Comparison of ENCODE assay signal across 8 mouse cellular contexts in genomic region chr9:86695199-86695817, GRCm38 (mm10). TPM values are rescaled to one million over a fixed set of nuclear protein-coding genes. Genes with fewer than 3 reads are reported as not detected.
DNase-seq lines count a peak whose midpoint lies in the region; ATAC-seq and TF ChIP-seq lines count a peak whose summit lies in the region.

No protein-coding gene starts in this region.

- DNase-seq in ES-CJ7 (ENCODE audit: low read depth, low spot score) (peak; percentile 13), adipocyte (ENCODE audit: low spot score) (peak; percentile 32)
- no peak for DNase-seq in kidney, postnatal 0 days (ENCODE audit: low spot score)
- DNase-seq in spleen, postnatal 14 days (ENCODE audit: low spot score in 2 of 2), result no peak

- H3K4me2 ChIP-seq in embryonic facial prominence, embryonic 13.5 days, result peak overlapping the region; percentile 83
- peak overlapping the region; percentile 72 for H3K4me2 ChIP-seq in heart, embryonic 14.5 days (ENCODE audit: low read length)
- H3K4me2 ChIP-seq in kidney, postnatal 0 days (ENCODE audit: low read length), result peak overlapping the region; percentile 85
- peak overlapping the region; percentile 91 for H3K4me2 ChIP-seq in lung, embryonic 15.5 days

- H3K9me3 ChIP-seq in embryonic facial prominence, embryonic 13.5 days, result no peaks in the 10 kb centered on the region
- H3K9me3 ChIP-seq in heart, embryonic 14.5 days (ENCODE audit: control insufficient read depth, low read length), result no peaks in the 10 kb centered on the region
- no peaks in the 10 kb centered on the region for H3K9me3 ChIP-seq in kidney, postnatal 0 days (replicated peaks; ENCODE audit: low read length)
- H3K9me3 ChIP-seq in lung, embryonic 15.5 days, result no peaks in the 10 kb centered on the region

- no peak for TF ChIP-seq CTCF in kidney, postnatal 0 days (IDR thresholded peaks at IDR 0.05; ENCODE audit: low read depth)
- no peak for TF ChIP-seq CTCF in olfactory bulb, adult 2 months (IDR thresholded peaks at IDR 0.05; ENCODE audit: insufficient read depth, low read depth, low read length)

- peaks cover 3% of the 10 kb centered on the region; the same call in 1 of the 2 replicates for H3K4me1 ChIP-seq in embryonic facial prominence, embryonic 13.5 days
- peaks cover 2 to 7% of the 10 kb centered on the region in 2 experiments; a peak in 3 of 4 replicates for H3K4me1 ChIP-seq in heart, embryonic 14.5 days (ENCODE audit: control insufficient read depth in 2 of 2, insufficient read depth in 2 of 2, low read length in 2 of 2)
- no peaks in the 10 kb centered on the region for H3K4me1 ChIP-seq in kidney, postnatal 0 days (replicated peaks; ENCODE audit: insufficient read depth, low read length)
- 0 out of 2 replicates have a peak, but pooled peaks cover under 1% of the 10 kb centered on the region for H3K4me1 ChIP-seq in lung, embryonic 15.5 days
- H3K4me1 ChIP-seq in olfactory bulb, adult 2 months (ENCODE audit: control insufficient read depth, insufficient read depth, low read length), result peaks cover 6% of the 10 kb centered on the region

- H3K4me3 ChIP-seq in embryonic facial prominence, embryonic 13.5 days, result peak overlapping the region; percentile 77
- peak overlapping the region; percentile 77 to 90 for H3K4me3 ChIP-seq in heart, embryonic 14.5 days (ENCODE audit: control insufficient read depth in 1 of 2, insufficient read depth in 1 of 2, low read depth in 1 of 2, low read length in 2 of 2)
- peak overlapping the region; percentile 66 for H3K4me3 ChIP-seq in kidney, postnatal 0 days (replicated peaks; ENCODE audit: low read depth, low read length)
- peak overlapping the region; percentile 74 for H3K4me3 ChIP-seq in lung, embryonic 15.5 days
- peak overlapping the region; percentile 89 for H3K4me3 ChIP-seq in olfactory bulb, adult 2 months (ENCODE audit: insufficient read depth, low read depth, low read length)

- H3K36me3 ChIP-seq in embryonic facial prominence, embryonic 13.5 days, result no peaks in the 10 kb centered on the region
- no peaks in the 10 kb centered on the region for H3K36me3 ChIP-seq in heart, embryonic 14.5 days (ENCODE audit: control insufficient read depth, insufficient read depth, low read length)
- H3K36me3 ChIP-seq in kidney, postnatal 0 days (ENCODE audit: insufficient read depth, low read length), result no peaks in the 10 kb centered on the region
- H3K36me3 ChIP-seq in lung, embryonic 15.5 days, result no peaks in the 10 kb centered on the region

- no peak overlapping the region; the same call in 1 of the 2 replicates for H3K27ac ChIP-seq in embryonic facial prominence, embryonic 13.5 days
- peak overlapping the region; percentile 42 to 63 for H3K27ac ChIP-seq in heart, embryonic 14.5 days (replicated peaks in 1 of 2; ENCODE audit: control insufficient read depth in 1 of 2, insufficient read depth in 1 of 2, low read depth in 2 of 2, low read length in 2 of 2)
- H3K27ac ChIP-seq in kidney, postnatal 0 days, result no peak overlapping the region
- peak overlapping the region; percentile 61 for H3K27ac ChIP-seq in lung, embryonic 15.5 days
- no peak overlapping the region; the same call in 1 of the 2 replicates for H3K27ac ChIP-seq in olfactory bulb, adult 2 months (ENCODE audit: insufficient read depth, low read depth, low read length)

- WGBS in embryonic facial prominence, embryonic 13.5 days, result 2% methylated on average over 52 of the region's 56 CpGs
- under 1% methylated on average over 56 of the region's 56 CpGs for WGBS in heart, embryonic 14.5 days
- under 1% methylated on average over 50 of the region's 56 CpGs for WGBS in kidney, postnatal 0 days
- WGBS in lung, embryonic 15.5 days, result under 1% methylated on average over 54 of the region's 56 CpGs
- 2% methylated on average over 54 of the region's 56 CpGs for WGBS in olfactory bulb, adult 2 months

- no peaks in the 10 kb centered on the region for H3K27me3 ChIP-seq in embryonic facial prominence, embryonic 13.5 days
- no peaks in the 10 kb centered on the region for H3K27me3 ChIP-seq in heart, embryonic 14.5 days (ENCODE audit: control insufficient read depth, insufficient read depth, low read length)
- H3K27me3 ChIP-seq in kidney, postnatal 0 days (ENCODE audit: insufficient read depth, low read length), result no peaks in the 10 kb centered on the region
- no peaks in the 10 kb centered on the region for H3K27me3 ChIP-seq in lung, embryonic 15.5 days

- TF ChIP-seq POLR2A in olfactory bulb, adult 2 months (IDR thresholded peaks at IDR 0.05; ENCODE audit: insufficient read depth, low read depth, low read length), result 0 out of 2 replicates have a peak, but pooled peaks have one; percentile 20

- peak; percentile 15 for ATAC-seq in embryonic facial prominence, embryonic 13.5 days (ENCODE audit: insufficient number of reproducible peaks, insufficient read depth, low FRiP score, low TSS enrichment, low read depth)
- ATAC-seq in heart, embryonic 14.5 days (ENCODE audit: insufficient number of reproducible peaks, insufficient read depth, low FRiP score, low read depth), result peak; percentile 56; the same call in 1 of the 2 replicates
- peak; percentile 55 for ATAC-seq in kidney, postnatal 0 days (replicated peaks; ENCODE audit: low FRiP score, low read depth)
- peak; percentile 61 for ATAC-seq in lung, embryonic 15.5 days (ENCODE audit: borderline replicate concordance, extremely low read depth, low FRiP score, low TSS enrichment)

- H3K9ac ChIP-seq in embryonic facial prominence, embryonic 13.5 days, result peak overlapping the region; percentile 85
- peak overlapping the region; percentile 84 for H3K9ac ChIP-seq in heart, embryonic 14.5 days (ENCODE audit: low read length)
- H3K9ac ChIP-seq in kidney, postnatal 0 days (ENCODE audit: low read depth, low read length), result peak overlapping the region; percentile 71
- H3K9ac ChIP-seq in lung, embryonic 15.5 days, result peak overlapping the region; percentile 77

RNA-seq across cellular contexts. Expression of gene Me1, which starts 0.4 kb away (rescaled TPM):
- 19.2 and 20.3 TPM in 2 replicates for polyA plus RNA-seq in embryonic facial prominence, embryonic 13.5 days (2015; fragmentation: Nextera tagmentation; extraction: Ambion mirVana)
- polyA plus RNA-seq in heart, embryonic 14.5 days (2014; fragmentation: Nextera tagmentation; extraction: Ambion mirVana), result 29.3 and 33.3 TPM in 2 replicates
- 21.7 and 24.4 TPM in 2 replicates for polyA plus RNA-seq in kidney, postnatal 0 days (2015; fragmentation: Nextera tagmentation; extraction: Ambion mirVana)
- 31.6 and 32.6 TPM in 2 replicates for polyA plus RNA-seq in lung, embryonic 15.5 days (2015; fragmentation: Nextera tagmentation; extraction: Ambion mirVana)
- polyA plus RNA-seq in olfactory bulb, adult 2 months (2012; ENCODE audit: insufficient read depth, insufficient read length, low replicate concordance, missing spikeins), result not detected in 2 replicates

RNA-seq across cellular contexts. Expression of gene Prss35, which starts 48.1 kb away (rescaled TPM):
- 28.1 and 33.0 TPM in 2 replicates for polyA plus RNA-seq in embryonic facial prominence, embryonic 13.5 days (2015; fragmentation: Nextera tagmentation; extraction: Ambion mirVana)
- 24.5 and 35.7 TPM in 2 replicates for polyA plus RNA-seq in heart, embryonic 14.5 days (2014; fragmentation: Nextera tagmentation; extraction: Ambion mirVana)
- polyA plus RNA-seq in kidney, postnatal 0 days (2015; fragmentation: Nextera tagmentation; extraction: Ambion mirVana), result 7.1 and 7.2 TPM in 2 replicates
- polyA plus RNA-seq in lung, embryonic 15.5 days (2015; fragmentation: Nextera tagmentation; extraction: Ambion mirVana), result 54.0 and 54.2 TPM in 2 replicates
- not detected in 2 replicates for polyA plus RNA-seq in olfactory bulb, adult 2 months (2012; ENCODE audit: insufficient read depth, insufficient read length, low replicate concordance, missing spikeins)

Comparison
In these comparisons a context has a peak if more than half of its experiments do, and no peak if none do; other contexts are left out.
1. DNase-seq: peak in ES-CJ7 (single experiment) and adipocyte (single experiment); none in kidney, postnatal 0 days (single experiment) and spleen, postnatal 14 days (0 of 2).
2. H3K27ac ChIP-seq: peak in heart, embryonic 14.5 days (2 of 2) and lung, embryonic 15.5 days (single experiment); none in embryonic facial prominence, embryonic 13.5 days (single experiment), kidney, postnatal 0 days (single experiment) and olfactory bulb, adult 2 months (single experiment).
3. RNA of gene Me1, which starts 0.4 kb away (polyA plus RNA-seq): 29.3 to 33.3 TPM in heart, embryonic 14.5 days, 31.6 to 32.6 TPM in lung, embryonic 15.5 days, 21.7 to 24.4 TPM in kidney, postnatal 0 days and 19.2 to 20.3 TPM in embryonic facial prominence, embryonic 13.5 days; not detected in olfactory bulb, adult 2 months; every median in the first group is over 10 times any median in the second.
4. Peak in every context shown above with its lines, with median percentiles within 50 percentile points of each other: ATAC-seq, H3K4me2 ChIP-seq, H3K4me3 ChIP-seq and H3K9ac ChIP-seq.